In the genomic region with DNA sequence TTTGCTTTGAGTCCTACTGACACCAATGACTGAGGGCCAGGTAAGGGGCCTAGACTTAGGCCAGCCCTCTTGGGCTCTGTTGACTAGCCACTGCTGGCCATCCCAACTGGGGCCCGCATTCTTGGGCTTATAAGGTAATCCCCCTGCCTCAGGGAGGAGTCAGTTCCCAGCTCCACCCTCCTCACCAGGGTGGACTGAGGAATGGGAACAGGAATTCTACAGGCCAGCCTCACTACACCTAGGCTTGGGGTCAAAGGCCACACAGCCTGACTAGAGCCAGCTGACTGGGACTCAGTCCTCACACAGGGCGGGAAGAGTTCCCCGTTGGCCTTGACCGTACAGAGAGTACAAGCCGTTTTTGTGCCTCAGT, we compare ENCODE assay signal across 9 mouse cellular contexts. TPM values are rescaled to one million over a fixed set of nuclear protein-coding genes. Genes with fewer than 3 reads are reported as not detected.
DNase-seq lines count a peak whose midpoint lies in the region; ATAC-seq lines count a peak whose summit lies in the region.
"Had no signal": no experiment of that assay in that cellular context is flagged by ENCODE, and none has a peak within 500 bp of the region (broad histone marks: within the 10 kb centered on the region; RNA-seq: fewer than 3 reads in every experiment).

No protein-coding gene starts in this region.

- WGBS in lung, embryonic 16.5 days: 28% methylated on average over 5 of the region's 5 CpGs
- WGBS in forebrain, embryonic 12.5 days: 33% methylated on average over 5 of the region's 5 CpGs
- WGBS in limb, embryonic 13.5 days: 17% methylated on average over 5 of the region's 5 CpGs
- WGBS in stomach, embryonic 14.5 days: 21% methylated on average over 5 of the region's 5 CpGs

- H3K9ac ChIP-seq in lung, embryonic 16.5 days (ENCODE audit: low read length): peak overlapping the region; percentile 49
- H3K9ac ChIP-seq in forebrain, embryonic 12.5 days: peak overlapping the region; percentile 21; the same call in 1 of the 2 replicates
- peak overlapping the region; percentile 89 for H3K9ac ChIP-seq in limb, embryonic 13.5 days
- no peak overlapping the region for H3K9ac ChIP-seq in stomach, embryonic 14.5 days (replicated peaks; ENCODE audit: low read depth, low read length)

- H3K4me3 ChIP-seq in lung, embryonic 16.5 days (ENCODE audit: low read length): peak overlapping the region; percentile 63
- H3K4me3 ChIP-seq in forebrain, embryonic 12.5 days (replicated peaks): peak overlapping the region; percentile 84; the same call in 1 of the 2 replicates
- H3K4me3 ChIP-seq in limb, embryonic 13.5 days: peak overlapping the region; percentile 92
- H3K4me3 ChIP-seq in stomach, embryonic 14.5 days (ENCODE audit: low read depth, low read length): peak overlapping the region; percentile 91

- no peaks in the 10 kb centered on the region for H3K27me3 ChIP-seq in lung, embryonic 16.5 days (ENCODE audit: control insufficient read depth, insufficient read depth, low read depth, low read length)
- peaks cover 10% of the 10 kb centered on the region; the same call in 1 of the 2 replicates for H3K27me3 ChIP-seq in forebrain, embryonic 12.5 days
- H3K27me3 ChIP-seq in limb, embryonic 13.5 days: no peaks in the 10 kb centered on the region
- no peaks in the 10 kb centered on the region for H3K27me3 ChIP-seq in stomach, embryonic 14.5 days (ENCODE audit: control insufficient read depth, insufficient read depth, low read length)

- H3K27ac ChIP-seq in lung, embryonic 16.5 days (ENCODE audit: low read length): peak overlapping the region; percentile 96
- H3K27ac ChIP-seq in forebrain, embryonic 12.5 days: peak overlapping the region; percentile 87
- H3K27ac ChIP-seq in limb, embryonic 13.5 days: peak overlapping the region; percentile 88
- H3K27ac ChIP-seq in stomach, embryonic 14.5 days (ENCODE audit: low read length): peak overlapping the region; percentile 92

- no peak for DNase-seq in lung, postnatal 25 days (ENCODE audit: low spot score)
- no peak for DNase-seq in layer of hippocampus, adult 11-12 months (ENCODE audit: low spot score)
- no peak for DNase-seq in retina, embryonic 14.5 days (ENCODE audit: low spot score)
- DNase-seq: adrenal gland, adult 8-10 months had no signal

- peak; percentile 4; the same call in 1 of the 2 replicates for ATAC-seq in lung, embryonic 16.5 days (ENCODE audit: low read depth)
- no peak for ATAC-seq in forebrain, embryonic 12.5 days (ENCODE audit: low FRiP score)
- no peak for ATAC-seq in limb, embryonic 13.5 days (ENCODE audit: low FRiP score, low read depth)
- no peak; the same call in 1 of the 2 replicates for ATAC-seq in stomach, embryonic 14.5 days (ENCODE audit: insufficient number of reproducible peaks, insufficient read depth, low FRiP score, low read depth)
- ATAC-seq in activated CD4-positive, CD25-positive, alpha-beta regulatory T cell, adult 4 months: no peak

- H3K36me3 ChIP-seq in lung, embryonic 16.5 days (ENCODE audit: control insufficient read depth, insufficient read depth, low read length): peaks cover 19% of the 10 kb centered on the region
- H3K36me3 ChIP-seq in forebrain, embryonic 12.5 days (replicated peaks): peaks cover 37% of the 10 kb centered on the region
- peaks cover 38% of the 10 kb centered on the region for H3K36me3 ChIP-seq in limb, embryonic 13.5 days
- H3K36me3 ChIP-seq in stomach, embryonic 14.5 days (ENCODE audit: control insufficient read depth, insufficient read depth, low read length): peaks cover 33% of the 10 kb centered on the region

- no peaks in the 10 kb centered on the region for H3K9me3 ChIP-seq in lung, embryonic 16.5 days (ENCODE audit: control insufficient read depth, low read length)
- H3K9me3 ChIP-seq in forebrain, embryonic 12.5 days: no peaks in the 10 kb centered on the region
- no peaks in the 10 kb centered on the region for H3K9me3 ChIP-seq in limb, embryonic 13.5 days
- H3K9me3 ChIP-seq in stomach, embryonic 14.5 days (ENCODE audit: control insufficient read depth, low read depth, low read length): no peaks in the 10 kb centered on the region

- H3K4me2 ChIP-seq in lung, embryonic 16.5 days (ENCODE audit: low read depth, low read length): peak overlapping the region; percentile 66
- peak overlapping the region; percentile 92 for H3K4me2 ChIP-seq in forebrain, embryonic 12.5 days
- H3K4me2 ChIP-seq in limb, embryonic 13.5 days (replicated peaks): peak overlapping the region; percentile 93
- H3K4me2 ChIP-seq in stomach, embryonic 14.5 days (replicated peaks; ENCODE audit: low read depth, low read length): peak overlapping the region; percentile 86

- peaks cover 29% of the 10 kb centered on the region for H3K4me1 ChIP-seq in lung, embryonic 16.5 days (replicated peaks; ENCODE audit: control insufficient read depth, insufficient read depth, low read length)
- H3K4me1 ChIP-seq in forebrain, embryonic 12.5 days: peaks cover 34% of the 10 kb centered on the region
- H3K4me1 ChIP-seq in limb, embryonic 13.5 days: peaks cover 28% of the 10 kb centered on the region
- H3K4me1 ChIP-seq in stomach, embryonic 14.5 days (ENCODE audit: control insufficient read depth, insufficient read depth, low read length): peaks cover 29% of the 10 kb centered on the region

RNA-seq across cellular contexts. Expression of gene Pdlim7, which starts 2.0 kb away (rescaled TPM):
- polyA plus RNA-seq in lung, embryonic 16.5 days (2015; fragmentation: Nextera tagmentation; extraction: Ambion mirVana): 138 and 152 TPM in 2 replicates
- polyA plus RNA-seq in forebrain, embryonic 12.5 days (2016; fragmentation: Nextera tagmentation; extraction: Ambion mirVana): 139 and 147 TPM in 2 replicates
- polyA plus RNA-seq in limb, embryonic 13.5 days (2015; fragmentation: Nextera tagmentation; extraction: Ambion mirVana): 175 and 181 TPM in 2 replicates
- polyA plus RNA-seq in stomach, embryonic 14.5 days (2014; fragmentation: Nextera tagmentation; extraction: Ambion mirVana): 257 and 270 TPM in 2 replicates
- polyA plus RNA-seq in activated CD4-positive, CD25-positive, alpha-beta regulatory T cell, adult 4 months (2017; shearing (Covaris generic)): 10 to 100 TPM in 1 of 2 experiments, 1 to 10 TPM in 1; 7.4 to 14.4 TPM

RNA-seq across cellular contexts. Expression of gene Dok3, which starts 17.6 kb away (rescaled TPM):
- polyA plus RNA-seq in lung, embryonic 16.5 days (2015; fragmentation: Nextera tagmentation; extraction: Ambion mirVana): 3.5 and 3.8 TPM in 2 replicates
- polyA plus RNA-seq in forebrain, embryonic 12.5 days (2016; fragmentation: Nextera tagmentation; extraction: Ambion mirVana): 3.3 and 3.7 TPM in 2 replicates
- 2.3 and 2.9 TPM in 2 replicates for polyA plus RNA-seq in limb, embryonic 13.5 days (2015; fragmentation: Nextera tagmentation; extraction: Ambion mirVana)
- 2.1 and 2.4 TPM in 2 replicates for polyA plus RNA-seq in stomach, embryonic 14.5 days (2014; fragmentation: Nextera tagmentation; extraction: Ambion mirVana)
- polyA plus RNA-seq in activated CD4-positive, CD25-positive, alpha-beta regulatory T cell, adult 4 months (2017; shearing (Covaris generic)): 1 to 10 TPM in 1 of 2 experiments, not detected in 1; 2.7 TPM

RNA-seq across cellular contexts. Expression of gene Dbn1, which starts 23.6 kb away (rescaled TPM):
- polyA plus RNA-seq in lung, embryonic 16.5 days (2015; fragmentation: Nextera tagmentation; extraction: Ambion mirVana): 100 and 115 TPM in 2 replicates
- 591 and 654 TPM in 2 replicates for polyA plus RNA-seq in forebrain, embryonic 12.5 days (2016; fragmentation: Nextera tagmentation; extraction: Ambion mirVana)
- 297 and 304 TPM in 2 replicates for polyA plus RNA-seq in limb, embryonic 13.5 days (2015; fragmentation: Nextera tagmentation; extraction: Ambion mirVana)
- polyA plus RNA-seq in stomach, embryonic 14.5 days (2014; fragmentation: Nextera tagmentation; extraction: Ambion mirVana): 118 and 120 TPM in 2 replicates
- polyA plus RNA-seq in activated CD4-positive, CD25-positive, alpha-beta regulatory T cell, adult 4 months (2017; shearing (Covaris generic)): under 1 TPM in 1 of 2 experiments, not detected in 1; 0.25 TPM

RNA-seq across cellular contexts. Expression of gene Ddx41, which starts 25.0 kb away (rescaled TPM):
- 63.5 and 66.1 TPM in 2 replicates for polyA plus RNA-seq in lung, embryonic 16.5 days (2015; fragmentation: Nextera tagmentation; extraction: Ambion mirVana)
- polyA plus RNA-seq in forebrain, embryonic 12.5 days (2016; fragmentation: Nextera tagmentation; extraction: Ambion mirVana): 69.9 and 73.3 TPM in 2 replicates
- polyA plus RNA-seq in limb, embryonic 13.5 days (2015; fragmentation: Nextera tagmentation; extraction: Ambion mirVana): 71.4 and 73.4 TPM in 2 replicates
- polyA plus RNA-seq in stomach, embryonic 14.5 days (2014; fragmentation: Nextera tagmentation; extraction: Ambion mirVana): 61.5 and 67.6 TPM in 2 replicates
- polyA plus RNA-seq in activated CD4-positive, CD25-positive, alpha-beta regulatory T cell, adult 4 months (2017; shearing (Covaris generic)): 10 to 100 TPM; 46.8 to 54.5 TPM

RNA-seq across cellular contexts. Expression of gene Prr7, which starts 47.4 kb away (rescaled TPM):
- 0.25 and 0.46 TPM in 2 replicates for polyA plus RNA-seq in lung, embryonic 16.5 days (2015; fragmentation: Nextera tagmentation; extraction: Ambion mirVana)
- polyA plus RNA-seq in forebrain, embryonic 12.5 days (2016; fragmentation: Nextera tagmentation; extraction: Ambion mirVana): 1.7 and 2.7 TPM in 2 replicates
- polyA plus RNA-seq in limb, embryonic 13.5 days (2015; fragmentation: Nextera tagmentation; extraction: Ambion mirVana): 0.79 and 0.87 TPM in 2 replicates
- polyA plus RNA-seq in stomach, embryonic 14.5 days (2014; fragmentation: Nextera tagmentation; extraction: Ambion mirVana): 0.87 and 1.4 TPM in 2 replicates
- polyA plus RNA-seq in activated CD4-positive, CD25-positive, alpha-beta regulatory T cell, adult 4 months (2017; shearing (Covaris generic)): not detected

Comparison
In these comparisons a context has a peak if more than half of its experiments do, and no peak if none do; other contexts are left out.
1. RNA of gene Dbn1, which starts 23.6 kb away (polyA plus RNA-seq): 591 to 654 TPM in forebrain, embryonic 12.5 days, 297 to 304 TPM in limb, embryonic 13.5 days, 118 to 120 TPM in stomach, embryonic 14.5 days and 100 to 115 TPM in lung, embryonic 16.5 days; 0.25 TPM in activated CD4-positive, CD25-positive, alpha-beta regulatory T cell, adult 4 months; every median in the first group is over 10 times any median in the second.
2. Peak in every context shown above with its lines, with median percentiles within 50 percentile points of each other: H3K27ac ChIP-seq, H3K4me2 ChIP-seq and H3K4me3 ChIP-seq.